In the genomic region with DNA sequence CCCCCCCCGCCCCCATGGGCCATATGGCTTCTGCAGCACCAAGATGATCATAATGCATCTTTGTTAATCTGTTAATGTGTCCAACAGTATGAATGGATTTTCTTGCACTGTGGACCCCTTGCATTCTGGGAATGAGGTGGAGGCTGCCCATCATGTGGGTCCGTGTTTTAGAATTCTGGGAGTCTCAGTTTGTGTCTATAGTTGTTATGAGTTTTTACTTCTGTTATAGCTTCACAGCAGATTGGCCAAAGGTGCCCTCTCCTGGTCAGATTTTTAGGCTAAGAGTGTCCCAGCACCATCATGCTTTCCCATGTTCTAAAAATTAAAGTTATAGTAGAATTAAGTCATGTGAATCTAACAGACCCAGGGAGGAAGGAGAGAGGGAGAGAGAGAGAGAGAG, we compare ENCODE assay signal across 11 mouse cellular contexts. TPM values are rescaled to one million over a fixed set of nuclear protein-coding genes. Genes with fewer than 3 reads are reported as not detected.
DNase-seq lines count a peak whose midpoint lies in the region; ATAC-seq lines count a peak whose summit lies in the region.
"Had no signal": no experiment of that assay in that cellular context is flagged by ENCODE, and none has a peak within 500 bp of the region (broad histone marks: within the 10 kb centered on the region; RNA-seq: fewer than 3 reads in every experiment).

No protein-coding gene starts in this region.

- peak; percentile 42 for ATAC-seq in hindbrain, embryonic 16.5 days
- ATAC-seq in hindbrain, embryonic 12.5 days (ENCODE audit: low FRiP score), result no peak

- no peak overlapping the region for H3K9ac ChIP-seq in hindbrain, embryonic 16.5 days (ENCODE audit: low read depth, low read length)
- no peak overlapping the region for H3K9ac ChIP-seq in hindbrain, embryonic 12.5 days
- H3K9ac ChIP-seq: embryonic facial prominence, embryonic 15.5 days; heart, embryonic 15.5 days had no signal

- H3K27ac ChIP-seq in hindbrain, embryonic 16.5 days (ENCODE audit: low read depth, low read length), result no peak overlapping the region
- no peak overlapping the region for H3K27ac ChIP-seq in hindbrain, embryonic 12.5 days
- H3K27ac ChIP-seq: embryonic facial prominence, embryonic 15.5 days; heart, embryonic 15.5 days had no signal

- H3K36me3 ChIP-seq in hindbrain, embryonic 16.5 days (ENCODE audit: control insufficient read depth, insufficient read depth, low read length), result no peaks in the 10 kb centered on the region
- H3K36me3 ChIP-seq in hindbrain, embryonic 12.5 days, result no peaks in the 10 kb centered on the region
- H3K36me3 ChIP-seq: embryonic facial prominence, embryonic 15.5 days; heart, embryonic 15.5 days had no signal

- H3K27me3 ChIP-seq in hindbrain, embryonic 16.5 days (replicated peaks; ENCODE audit: control insufficient read depth, insufficient read depth, low read length), result no peaks in the 10 kb centered on the region
- no peaks in the 10 kb centered on the region for H3K27me3 ChIP-seq in hindbrain, embryonic 12.5 days
- H3K27me3 ChIP-seq: embryonic facial prominence, embryonic 15.5 days; heart, embryonic 15.5 days had no signal

- peak; percentile 45 to 47 for DNase-seq in cerebellum, adult 18-20 months
- no peak for DNase-seq in cerebellum, adult 8-10 months
- DNase-seq in lung, postnatal 36 days, result peak; percentile 65
- DNase-seq in lung, adult 18-20 months, result no peak
- DNase-seq in induced T-regulatory cell, adult 2 months (ENCODE audit: low read depth), result peak; percentile 50
- no peak for DNase-seq in Muller cell, postnatal 12 days (ENCODE audit: inconsistent ontology term)
- DNase-seq: right cerebral cortex, adult 18-20 months had no signal

- H3K4me3 ChIP-seq in hindbrain, embryonic 16.5 days (ENCODE audit: low read length), result no peak overlapping the region
- no peak overlapping the region for H3K4me3 ChIP-seq in hindbrain, embryonic 12.5 days
- H3K4me3 ChIP-seq: embryonic facial prominence, embryonic 15.5 days; heart, embryonic 15.5 days had no signal

- no peak overlapping the region for H3K4me2 ChIP-seq in hindbrain, embryonic 16.5 days (ENCODE audit: low read length)
- no peak overlapping the region for H3K4me2 ChIP-seq in hindbrain, embryonic 12.5 days (replicated peaks)
- H3K4me2 ChIP-seq: embryonic facial prominence, embryonic 15.5 days; heart, embryonic 15.5 days had no signal

- 47% methylated on average over 2 of the region's 2 CpGs for WGBS in hindbrain, embryonic 16.5 days
- 45% methylated on average over 2 of the region's 2 CpGs for WGBS in hindbrain, embryonic 12.5 days

- H3K4me1 ChIP-seq in hindbrain, embryonic 16.5 days (ENCODE audit: control insufficient read depth, insufficient read depth, low read depth, low read length), result no peaks in the 10 kb centered on the region
- H3K4me1 ChIP-seq in hindbrain, embryonic 12.5 days, result no peaks in the 10 kb centered on the region
- H3K4me1 ChIP-seq: embryonic facial prominence, embryonic 15.5 days; heart, embryonic 15.5 days had no signal

- H3K9me3 ChIP-seq in hindbrain, embryonic 16.5 days (ENCODE audit: control insufficient read depth, low read length), result no peaks in the 10 kb centered on the region
- no peaks in the 10 kb centered on the region for H3K9me3 ChIP-seq in hindbrain, embryonic 12.5 days (replicated peaks)
- H3K9me3 ChIP-seq: embryonic facial prominence, embryonic 15.5 days; heart, embryonic 15.5 days had no signal

RNA-seq across cellular contexts. Expression of a gene that starts 3.9 kb away (rescaled TPM):
- polyA plus RNA-seq in hindbrain, embryonic 16.5 days (2015; fragmentation: Nextera tagmentation; extraction: Ambion mirVana), result 0.19 and 0.22 TPM in 2 replicates
- 0.31 and 0.43 TPM in 2 replicates for polyA plus RNA-seq in hindbrain, embryonic 12.5 days (2016; fragmentation: Nextera tagmentation; extraction: Ambion mirVana)

Comparison
In these comparisons a context has a peak if more than half of its experiments do, and no peak if none do; other contexts are left out.
1. DNase-seq: peak in cerebellum, adult 18-20 months (2 of 2), lung, postnatal 36 days (single experiment) and induced T-regulatory cell, adult 2 months (single experiment); none in cerebellum, adult 8-10 months (single experiment), lung, adult 18-20 months (0 of 2) and Muller cell, postnatal 12 days (single experiment).